Mouse (Mus musculus): ENCODE data around the gene Tmed9. TPM values are rescaled to one million over a fixed set of nuclear protein-coding genes. Genes with fewer than 3 reads are reported as not detected.
"Not testable (repeated sequence)": the region's sequence is repeated elsewhere in the genome, so short reads cannot be mapped to it uniquely, and the experiment has no call there.

The Tmed9 gene
- polyA plus RNA-seq, 1 experiment from 2014 or later, result 113 TPM

DNA sequence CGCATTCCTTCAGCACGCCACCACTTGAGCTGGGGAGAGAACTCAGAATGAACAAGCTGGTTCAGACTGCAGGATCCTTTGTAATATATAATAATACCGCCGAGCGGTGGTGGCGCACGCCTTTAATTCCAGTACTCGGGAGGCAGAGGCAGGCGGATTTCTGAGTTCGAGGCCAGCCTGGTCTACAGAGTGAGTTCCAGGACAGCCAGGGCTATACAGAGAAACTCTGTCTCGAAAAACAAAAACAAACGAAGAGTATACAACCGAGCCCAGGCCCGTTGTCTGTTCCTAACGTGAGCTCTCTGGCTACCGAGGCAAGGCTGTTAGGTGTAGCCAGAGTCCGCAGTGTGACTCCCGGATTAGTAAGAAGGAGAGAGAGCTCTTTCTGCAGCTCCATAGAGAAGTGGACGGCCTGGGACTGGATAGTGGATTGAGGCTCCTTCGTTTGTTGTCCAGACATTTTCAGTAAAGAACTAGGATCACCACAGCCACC lies 48.7 kb downstream of the Tmed9 start:
- peaks cover 18% of the 10 kb centered on the region for H3K36me3 ChIP-seq
- H3K27me3 ChIP-seq; H3K9me3 ChIP-seq; ATAC-seq (replicated peaks): not testable (repeated sequence)
- H3K4me1 ChIP-seq, result peaks cover 31% of the 10 kb centered on the region
- H3K9ac ChIP-seq (replicated peaks), result peak overlapping the region; percentile 86
- peak overlapping the region; percentile 74 for H3K4me2 ChIP-seq (replicated peaks)
- 24% methylated on average over 20 of the region's 20 CpGs for WGBS
- peak overlapping the region; percentile 91 for H3K27ac ChIP-seq (replicated peaks)
- peak overlapping the region; percentile 85 for H3K4me3 ChIP-seq

DNA sequence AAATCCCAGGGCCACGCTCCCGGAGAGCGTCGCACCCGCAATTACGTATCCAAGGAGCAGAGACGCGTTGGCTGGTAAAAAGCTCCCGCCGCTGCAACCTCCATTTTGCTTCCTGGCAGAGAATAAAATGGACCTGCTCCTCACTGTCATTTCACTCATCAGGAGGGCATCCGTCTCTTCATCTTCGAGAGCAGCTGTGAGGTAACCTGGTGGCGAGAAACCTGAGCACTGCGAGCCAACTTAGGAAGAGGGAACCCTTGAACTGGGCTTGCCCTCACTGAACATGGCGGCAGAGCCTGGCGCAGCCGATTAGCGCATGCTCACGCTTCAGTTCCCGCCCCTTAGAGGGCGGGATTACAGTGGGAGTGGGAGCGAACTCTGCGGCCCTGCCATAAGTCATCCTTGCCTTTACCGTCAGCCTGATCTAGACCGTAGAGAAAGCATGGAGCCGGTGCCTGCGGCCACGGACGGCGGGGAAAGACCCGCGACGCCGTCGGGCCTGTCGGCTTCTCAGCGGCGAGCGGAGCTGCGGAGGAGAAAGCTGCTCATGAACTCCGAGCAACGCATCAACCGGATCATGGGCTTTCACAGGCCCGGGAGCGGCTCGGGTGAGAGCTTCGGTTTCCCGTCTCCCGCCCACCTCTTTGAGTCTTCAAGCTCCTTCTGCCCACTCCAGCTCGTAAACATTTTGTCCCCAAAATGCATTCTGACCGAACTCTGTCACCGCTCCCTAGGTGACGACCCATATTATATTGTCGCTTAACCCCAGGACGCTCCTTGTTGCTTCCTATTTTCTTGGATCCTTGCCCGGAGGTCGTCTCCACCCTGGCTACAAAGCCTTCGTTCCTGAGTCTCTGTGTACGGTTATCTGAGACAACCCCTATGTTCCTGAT lies 49.4 kb downstream of the Tmed9 start, which contains the start of gene Caml:
Caml (plus strand) TSS at position 357 of the 893 bp plus-strand sequence.
- H3K9me3 ChIP-seq, result no peaks in the 10 kb centered on the region
- WGBS, result under 1% methylated on average over 59 of the region's 59 CpGs
- peak within 1 kb of the TSS; percentile 85 for H3K4me3 ChIP-seq
- H3K9ac ChIP-seq (replicated peaks), result peak within 1 kb of the TSS; percentile 86
- H3K36me3 ChIP-seq, result peaks cover 22% of the 10 kb centered on the region
- H3K4me1 ChIP-seq, result peaks cover 31% of the 10 kb centered on the region
- ATAC-seq (replicated peaks), result peak; percentile 99
- peak within 1 kb of the TSS; percentile 91 for H3K27ac ChIP-seq (replicated peaks)
- H3K27me3 ChIP-seq, result no peaks in the 10 kb centered on the region
- peak within 1 kb of the TSS; percentile 74 for H3K4me2 ChIP-seq (replicated peaks)

DNA sequence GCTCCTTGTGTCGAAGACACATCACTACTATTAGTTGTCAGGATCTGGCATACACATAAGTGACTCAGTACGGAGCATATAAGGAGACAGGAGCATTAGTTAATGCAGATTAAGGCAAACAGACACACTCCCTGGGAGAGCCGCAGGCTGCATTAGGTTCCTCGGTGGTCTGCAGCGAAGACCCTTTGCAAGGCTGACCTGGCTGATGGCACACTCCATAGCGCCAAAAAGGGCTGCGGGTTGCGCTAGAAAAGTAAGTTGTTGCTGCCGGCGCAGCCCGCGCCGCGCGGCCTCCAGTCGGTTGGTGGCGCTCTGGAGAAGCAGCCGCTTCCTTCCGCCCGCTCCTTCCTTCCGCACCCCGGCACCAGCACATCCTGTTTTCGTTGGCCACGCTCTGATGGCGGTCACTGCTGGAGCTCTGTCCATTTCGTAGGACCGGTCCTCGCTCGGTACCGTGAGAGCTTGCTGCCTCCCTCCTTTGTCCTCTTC lies 61.2 kb downstream of the Tmed9 start, which contains the start of gene Ddx46:
Ddx46 (plus strand) TSS at position 389 of the 489 bp plus-strand sequence.
- Histone ChIP-seq H3K27ac (replicated peaks) (peak within 1 kb of the TSS; percentile 8; the same call in 1 of the 2 replicates), H3K4me2 (replicated peaks) (peak within 1 kb of the TSS; percentile 72), H3K27me3 (no peaks in the 10 kb centered on the region), H3K9me3 (no peaks in the 10 kb centered on the region), H3K4me1 (peaks cover 14% of the 10 kb centered on the region), H3K9ac (replicated peaks) (peak within 1 kb of the TSS; percentile 72), H3K36me3 (peaks cover 45% of the 10 kb centered on the region), H3K4me3 (peak within 1 kb of the TSS; percentile 60)
- ATAC-seq (replicated peaks), result peak; percentile 93
- 5% methylated on average over 30 of the region's 30 CpGs for WGBS

- peak overlapping the region; percentile 8; the same call in 1 of the 2 replicates for H3K27ac ChIP-seq (replicated peaks)
- ATAC-seq (replicated peaks), result peak; percentile 27; the same call in 1 of the 2 replicates
- H3K9ac ChIP-seq (replicated peaks), result peak overlapping the region; percentile 72
- H3K27me3 ChIP-seq, result no peaks in the 10 kb centered on the region
- peak overlapping the region; percentile 72 for H3K4me2 ChIP-seq (replicated peaks)
- peaks cover 46% of the 10 kb centered on the region for H3K36me3 ChIP-seq
- peak overlapping the region; percentile 60 for H3K4me3 ChIP-seq
- peaks cover 14% of the 10 kb centered on the region for H3K4me1 ChIP-seq
- under 1% methylated on average over 40 of the region's 40 CpGs for WGBS
- no peaks in the 10 kb centered on the region for H3K9me3 ChIP-seq
These were observed 61.6 kb downstream of the Tmed9 start for GRCm38 (mm10) chr13:55635146-55635571.

- Histone ChIP-seq H3K4me1 (peaks cover 14% of the 10 kb centered on the region), H3K27ac (replicated peaks) (no peak overlapping the region), H3K9me3 (no peaks in the 10 kb centered on the region), H3K4me3 (peak overlapping the region; percentile 60; the same call in 1 of the 2 replicates), H3K27me3 (no peaks in the 10 kb centered on the region), H3K9ac (replicated peaks) (no peak overlapping the region), H3K4me2 (replicated peaks) (peak overlapping the region; percentile 72), H3K36me3 (peaks cover 45% of the 10 kb centered on the region)
- ATAC-seq (replicated peaks), result no peak
- WGBS, result 92% methylated on average over 14 of the region's 14 CpGs
These were observed 62.9 kb downstream of the Tmed9 start for GRCm38 (mm10) chr13:55636185-55636983.

- H3K4me3 ChIP-seq; H3K4me2 ChIP-seq (replicated peaks); H3K27me3 ChIP-seq; ATAC-seq (replicated peaks); H3K9ac ChIP-seq (replicated peaks); H3K9me3 ChIP-seq; H3K27ac ChIP-seq (replicated peaks): not testable (repeated sequence)
- Histone ChIP-seq H3K36me3 (peaks cover 37% of the 10 kb centered on the region), H3K4me1 (peaks cover 13% of the 10 kb centered on the region)
- WGBS, result 49% methylated on average over 8 of the region's 8 CpGs
These were observed 66.9 kb downstream of the Tmed9 start for GRCm38 (mm10) chr13:55640480-55640879.

DNA sequence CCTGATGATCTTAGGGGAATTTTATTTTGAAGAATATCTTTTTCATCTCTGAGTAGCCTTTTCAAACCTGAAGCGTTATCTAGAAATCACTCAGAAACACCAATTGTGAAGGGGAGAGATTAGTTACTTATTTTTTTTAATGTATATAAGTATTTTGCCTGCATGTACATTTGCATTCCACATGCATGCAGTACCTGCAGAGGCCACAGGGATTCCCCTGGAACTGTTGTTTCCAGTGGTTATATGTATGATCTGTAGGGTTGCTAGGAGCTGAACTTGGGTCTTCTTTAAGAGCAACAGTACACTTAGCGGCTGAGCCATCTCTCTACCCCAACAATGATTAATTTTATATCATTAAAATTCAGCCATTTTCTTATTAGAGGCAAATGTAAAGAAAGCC lies 71.0 kb downstream of the Tmed9 start:
- WGBS, result 90% methylated on average over 2 of the region's 2 CpGs
- Histone ChIP-seq H3K9ac (replicated peaks) (no peak overlapping the region), H3K27me3 (no peaks in the 10 kb centered on the region), H3K4me1 (no peaks in the 10 kb centered on the region), H3K4me2 (replicated peaks) (no peak overlapping the region), H3K9me3 (no peaks in the 10 kb centered on the region), H3K36me3 (peaks cover 64% of the 10 kb centered on the region), H3K27ac (replicated peaks) (no peak overlapping the region), H3K4me3 (no peak overlapping the region)
- no peak for ATAC-seq (replicated peaks)

Other genes with a start within 250 kb of the Tmed9 start
- gene Mxd3, start 243.9 kb upstream of the Tmed9 start, polyA plus RNA-seq (2015; fragmentation: Nextera tagmentation; extraction: Ambion mirVana), result 28.9 and 30.0 TPM in 2 replicates
- 56.7 and 58.0 TPM in 2 replicates for gene Lman2, start 210.9 kb upstream of the Tmed9 start, polyA plus RNA-seq (2015; fragmentation: Nextera tagmentation; extraction: Ambion mirVana)
- 0.37 and 0.81 TPM in 2 replicates for gene Rgs14, start 204.0 kb upstream of the Tmed9 start, polyA plus RNA-seq (2015; fragmentation: Nextera tagmentation; extraction: Ambion mirVana)
- gene Slc34a1, start 175.5 kb upstream of the Tmed9 start, polyA plus RNA-seq (2015; fragmentation: Nextera tagmentation; extraction: Ambion mirVana), result not detected in 2 replicates
- 0.63 TPM in 1 of 2 replicates, not detected in the other for gene Pfn3, start 158.5 kb upstream of the Tmed9 start, polyA plus RNA-seq (2015; fragmentation: Nextera tagmentation; extraction: Ambion mirVana)
- gene F12, start 146.9 kb upstream of the Tmed9 start, polyA plus RNA-seq (2015; fragmentation: Nextera tagmentation; extraction: Ambion mirVana), result 0.09 TPM in 1 of 2 replicates, not detected in the other
- gene Grk6, start 128.7 kb upstream of the Tmed9 start, polyA plus RNA-seq (2015; fragmentation: Nextera tagmentation; extraction: Ambion mirVana), result 46.1 and 47.6 TPM in 2 replicates
- 3.2 and 3.4 TPM in 2 replicates for gene Prr7, start 109.5 kb upstream of the Tmed9 start, polyA plus RNA-seq (2015; fragmentation: Nextera tagmentation; extraction: Ambion mirVana)
- gene Dbn1, start 85.6 kb upstream of the Tmed9 start, polyA plus RNA-seq (2015; fragmentation: Nextera tagmentation; extraction: Ambion mirVana), result 732 and 750 TPM in 2 replicates
- 135 and 138 TPM in 2 replicates for gene Pdlim7, start 60.1 kb upstream of the Tmed9 start, polyA plus RNA-seq (2015; fragmentation: Nextera tagmentation; extraction: Ambion mirVana)
- 3.6 and 4.0 TPM in 2 replicates for gene Dok3, start 44.4 kb upstream of the Tmed9 start, polyA plus RNA-seq (2015; fragmentation: Nextera tagmentation; extraction: Ambion mirVana)
- gene Ddx41, start 37.1 kb upstream of the Tmed9 start, polyA plus RNA-seq (2015; fragmentation: Nextera tagmentation; extraction: Ambion mirVana), result 67.2 and 68.4 TPM in 2 replicates
- 62.4 and 64.3 TPM in 2 replicates for gene Fam193b, start 2.6 kb upstream of the Tmed9 start, polyA plus RNA-seq (2015; fragmentation: Nextera tagmentation; extraction: Ambion mirVana)
- gene B4galt7, start 26.2 kb downstream of the Tmed9 start, polyA plus RNA-seq (2015; fragmentation: Nextera tagmentation; extraction: Ambion mirVana), result 36.2 and 39.0 TPM in 2 replicates
- gene Caml, start 49.3 kb downstream of the Tmed9 start, polyA plus RNA-seq (2015; fragmentation: Nextera tagmentation; extraction: Ambion mirVana), result 97.2 and 97.4 TPM in 2 replicates
- 33.8 TPM in 2 replicates for gene Ddx46, start 61.3 kb downstream of the Tmed9 start, polyA plus RNA-seq (2015; fragmentation: Nextera tagmentation; extraction: Ambion mirVana)
- gene B230219D22Rik, start 119.4 kb downstream of the Tmed9 start, polyA plus RNA-seq (2015; fragmentation: Nextera tagmentation; extraction: Ambion mirVana), result 70.6 and 70.8 TPM in 2 replicates
- 119 and 121 TPM in 2 replicates for gene Txndc15, start 140.9 kb downstream of the Tmed9 start, polyA plus RNA-seq (2015; fragmentation: Nextera tagmentation; extraction: Ambion mirVana)
- gene Pcbd2, start 153.6 kb downstream of the Tmed9 start, polyA plus RNA-seq (2015; fragmentation: Nextera tagmentation; extraction: Ambion mirVana), result 18.4 and 21.0 TPM in 2 replicates
- gene Catsper3, start 210.8 kb downstream of the Tmed9 start, polyA plus RNA-seq (2015; fragmentation: Nextera tagmentation; extraction: Ambion mirVana), result not detected in 2 replicates

Data from forebrain, embryonic 15.5 days (tissue).